Mouse (Mus musculus) thymus, adult 2 months (tissue): ENCODE results near the gene Hlf. TPM values are rescaled to one million over a fixed set of nuclear protein-coding genes. Genes with fewer than 3 reads are reported as not detected.

ENCODE experiments used
- DNase-seq: peaks from one replicate; pipeline ENCODE4 v3.0.0; 2021
- H3K27ac ChIP-seq: fragments of 200-500 bp; 2 replicates; pipeline ENCODE4 v1.5.1; 2012; ENCODE audit warnings: low read length, control low read depth; ENCODE audit not compliant: control insufficient read depth, insufficient read depth
- H3K27me3 ChIP-seq: fragments of 200-500 bp; 2 replicates; pipeline ENCODE4 v1.6.1; 2012; ENCODE audit warnings: mild to moderate bottlenecking, low read length, moderate library complexity, mixed read lengths; ENCODE audit not compliant: control insufficient read depth, insufficient read depth
- H3K36me3 ChIP-seq: fragments of 200-500 bp; 2 replicates; pipeline ENCODE4 v1.6.1; 2012; ENCODE audit warnings: mild to moderate bottlenecking, low read length, moderate library complexity; ENCODE audit not compliant: control insufficient read depth, insufficient read depth
- H3K4me1 ChIP-seq: fragments of 200-500 bp; replicated peaks from 2 replicates; pipeline ENCODE4 v1.6.1; 2012; ENCODE audit warnings: low read length; ENCODE audit not compliant: control insufficient read depth, insufficient read depth
- H3K4me3 ChIP-seq: fragments of 200-500 bp; 2 replicates; pipeline ENCODE4 v1.5.1; 2012; ENCODE audit warnings: mild to moderate bottlenecking, low read length, control low read depth, moderate library complexity; ENCODE audit not compliant: control insufficient read depth, insufficient read depth
- CTCF ChIP-seq: fragments of 200-500 bp; IDR thresholded peaks from 2 replicates; pipeline ENCODE4 v1.5.1; 2012; ENCODE audit warnings: mild to moderate bottlenecking, control low read depth, low read length, moderate library complexity, borderline replicate concordance; ENCODE audit not compliant: control insufficient read depth, poor library complexity, insufficient read depth; ENCODE audit errors: extremely low read depth
- POLR2A ChIP-seq: fragments of 200-500 bp; IDR thresholded peaks from 2 replicates; pipeline ENCODE4 v1.6.1; 2012; ENCODE audit warnings: mild to moderate bottlenecking, low read length, control low read depth, moderate library complexity; ENCODE audit not compliant: control insufficient read depth, poor library complexity, insufficient read depth; ENCODE audit errors: extremely low read depth
- WGBS: fragments of 180-500 bp; shearing (Covaris S2); methylation state at CpG from one replicate; pipeline ENCODE4 v1.1.7; 2018; 5-methylcytosine and 5-hydroxymethylcytosine counted together
- polyA plus RNA-seq: library from polyadenylated mRNA; depleted of rRNA; stranded (reverse); fragments of >200 nt; gene quantifications from 2 replicates; pipeline ENCODE4 v1.2.3, GENCODE M21; 2012; rRNA removed

The Hlf gene
- polyA plus RNA-seq: 0.91 and 1.1 TPM in 2 replicates

- Histone ChIP-seq H3K27ac (no peak within 1 kb of the TSS), H3K27me3 (peaks cover 16% of the 10 kb centered on the region), H3K36me3 (no peaks in the 10 kb centered on the region), H3K4me3 (peak within 1 kb of the TSS; percentile 13; the same call in 1 of the 2 replicates), H3K4me1 (peaks cover 18% of the 10 kb centered on the region)
- DNase-seq: peak; percentile 83
- TF ChIP-seq POLR2A (no peak), CTCF (no peak; the same call in 1 of the 2 replicates)
- WGBS: under 1% methylated on average over 40 of the region's 40 CpGs
These were observed at the start of gene Hlf for GRCm38 (mm10) chr11:90390817-90391173. Hlf (minus strand) TSS chr11:90390895.

- Histone ChIP-seq H3K4me3 (no peak overlapping the region), H3K27ac (no peak overlapping the region), H3K27me3 (no peaks in the 10 kb centered on the region), H3K36me3 (no peaks in the 10 kb centered on the region), H3K4me1 (no peaks in the 10 kb centered on the region)
- 96% methylated on average over 5 of the region's 5 CpGs for WGBS
- no peak for DNase-seq
- no peak for TF ChIP-seq CTCF
- TF ChIP-seq POLR2A: no peak
These were observed 48.1 kb upstream of the Hlf start for GRCm38 (mm10) chr11:90438768-90439167.

GRCm38 (mm10) chr11:90425207-90425525 is 34.5 kb upstream of the Hlf start:
- Histone ChIP-seq H3K4me3 (no peak overlapping the region), H3K27ac (no peak overlapping the region), H3K4me1 (0 out of 2 replicates have a peak, but pooled peaks cover under 1% of the 10 kb centered on the region), H3K36me3 (no peaks in the 10 kb centered on the region), H3K27me3 (no peaks in the 10 kb centered on the region)
- TF ChIP-seq POLR2A: no peak
- no peak for TF ChIP-seq CTCF
- no peak for DNase-seq
- 96% methylated on average over 4 of the region's 4 CpGs for WGBS

GRCm38 (mm10) chr11:90424334-90425206 is 33.9 kb upstream of the Hlf start:
- DNase-seq: no peak
- 94% methylated on average over 11 of the region's 11 CpGs for WGBS
- TF ChIP-seq POLR2A (no peak), CTCF (no peak)
- no peaks in the 10 kb centered on the region for H3K36me3 ChIP-seq
- H3K4me3 ChIP-seq: no peak overlapping the region
- H3K4me1 ChIP-seq: peaks cover 3% of the 10 kb centered on the region
- no peak overlapping the region for H3K27ac ChIP-seq
- H3K27me3 ChIP-seq: no peaks in the 10 kb centered on the region

GRCm38 (mm10) chr11:90423896-90424295 is 33.2 kb upstream of the Hlf start:
- no peak for DNase-seq
- Histone ChIP-seq H3K4me3 (no peak overlapping the region), H3K36me3 (no peaks in the 10 kb centered on the region), H3K27ac (no peak overlapping the region), H3K4me1 (peaks cover 6% of the 10 kb centered on the region), H3K27me3 (no peaks in the 10 kb centered on the region)
- TF ChIP-seq POLR2A (no peak), CTCF (no peak)
- WGBS: 92% methylated on average over 3 of the region's 3 CpGs

- peak; percentile 29 for DNase-seq
- no peak for TF ChIP-seq POLR2A
- no peak for TF ChIP-seq CTCF
- H3K4me3 ChIP-seq: no peak overlapping the region
- no peak overlapping the region for H3K27ac ChIP-seq
- H3K4me1 ChIP-seq: peaks cover 13% of the 10 kb centered on the region
- WGBS: 19% methylated on average over 11 of the region's 11 CpGs
- no peaks in the 10 kb centered on the region for H3K36me3 ChIP-seq
- H3K27me3 ChIP-seq: no peaks in the 10 kb centered on the region
These were observed 29.0 kb upstream of the Hlf start for GRCm38 (mm10) chr11:90419706-90420105.
